Mouse (Mus musculus) left cerebral cortex, postnatal 4 days (tissue): ENCODE data around the gene Klk6. TPM values are rescaled to one million over a fixed set of nuclear protein-coding genes. Genes with fewer than 3 reads are reported as not detected.

Source experiments
- total RNA-seq, 2 experiments: library from RNA; stranded (reverse); gene quantifications; 2 replicates each; pipeline ENCODE4 v1.2.3; 2021

Klk6 gene
- total RNA-seq, 2 experiments from 2014 or later, result not detected

Other genes starting within 250 kb of the Klk6 start
- gene Zfp719, start 244.9 kb upstream of the Klk6 start, total RNA-seq, result 10 to 100 TPM; 18.5 to 19.9 TPM
- gene Zfp819, start 217.3 kb upstream of the Klk6 start, total RNA-seq, result under 1 TPM in 1 of 2 experiments, not detected in 1; 0.34 TPM
- gene Ceacam18, start 189.8 kb upstream of the Klk6 start, total RNA-seq, result under 1 TPM in 1 of 2 experiments, not detected in 1; 0.24 TPM
- gene Siglece, start 164.3 kb upstream of the Klk6 start, total RNA-seq, result under 1 TPM; 0.24 to 0.80 TPM
- gene Ctu1, start 152.5 kb upstream of the Klk6 start, total RNA-seq, result 10 to 100 TPM; 20.8 to 22.5 TPM
- under 1 TPM in 1 of 2 experiments, not detected in 1; 0.28 TPM for gene Klk14, start 134.1 kb upstream of the Klk6 start, total RNA-seq
- gene Klk13, start 111.9 kb upstream of the Klk6 start, total RNA-seq, result not detected
- gene Klk12, start 55.6 kb upstream of the Klk6 start, total RNA-seq, result not detected
- not detected for gene Klk11, start 49.9 kb upstream of the Klk6 start, total RNA-seq
- not detected for gene Klk10, start 43.5 kb upstream of the Klk6 start, total RNA-seq
- gene Klk9, start 32.6 kb upstream of the Klk6 start, total RNA-seq, result not detected
- gene Klk8, start 26.9 kb upstream of the Klk6 start, total RNA-seq, result 10 to 100 TPM; 13.5 to 16.7 TPM
- gene Klk7, start 13.2 kb upstream of the Klk6 start, total RNA-seq, result under 1 TPM in 1 of 2 experiments, not detected in 1; 0.36 TPM
- gene Klk5, start 17.5 kb downstream of the Klk6 start, total RNA-seq, result not detected
- gene Klk4, start 56.7 kb downstream of the Klk6 start, total RNA-seq, result not detected
- not detected for gene Klk15, start 109.2 kb downstream of the Klk6 start, total RNA-seq
- not detected for gene Klk1b8, start 126.2 kb downstream of the Klk6 start, total RNA-seq
- gene Klk1b1, start 142.3 kb downstream of the Klk6 start, total RNA-seq, result not detected
- not detected for gene Klk1b9, start 151.6 kb downstream of the Klk6 start, total RNA-seq
- gene Klk1b11, start 171.4 kb downstream of the Klk6 start, total RNA-seq, result not detected
- gene Klk1b26, start 187.7 kb downstream of the Klk6 start, total RNA-seq, result not detected
- gene Klk1b27, start 227.8 kb downstream of the Klk6 start, total RNA-seq, result not detected